Mouse (Mus musculus) CD4-positive, CD25-positive, alpha-beta regulatory T cell, adult 9 weeks (primary cell): ENCODE results near the gene Olfr1218. TPM values are rescaled to one million over a fixed set of nuclear protein-coding genes. Genes with fewer than 3 reads are reported as not detected.

ENCODE experiments used
- polyA plus RNA-seq: library from polyadenylated mRNA; unstranded; fragments of 100-300 nt; shearing (Covaris generic); gene quantifications from one replicate; pipeline ENCODE4 v1.2.1, GENCODE M21; 2017

Gene Olfr1218
- polyA plus RNA-seq = not detected

GRCm38 (mm10) chr2:89061087-89061486 is at the start of gene Olfr1218:
Gene Olfr1218, minus strand, starts transcription at chr2:89061187.

GRCm38 (mm10) chr2:89106735-89107134 is 45.7 kb upstream of the Olfr1218 start, which contains the start of gene Olfr1220:
Gene Olfr1220, minus strand, starts transcription at chr2:89106835.

GRCm38 (mm10) chr2:89083413-89083812 is 22.4 kb upstream of the Olfr1218 start, which contains the start of gene Olfr1219:
Gene Olfr1219, minus strand, starts transcription at chr2:89083513.

GRCm38 (mm10) chr2:89031965-89032364 is 29.0 kb downstream of the Olfr1218 start, which contains the start of gene Olfr1217:
Gene Olfr1217, minus strand, starts transcription at chr2:89032065.

GRCm38 (mm10) chr2:89018240-89018639 is 42.7 kb downstream of the Olfr1218 start, which contains the start of gene Olfr1216:
Gene Olfr1216, minus strand, starts transcription at chr2:89018340.

GRCm38 (mm10) chr2:89006873-89007272 is 54.1 kb downstream of the Olfr1218 start, which contains the start of gene Olfr1215:
Gene Olfr1215, minus strand, starts transcription at chr2:89006973.

Other genes with a start within 250 kb of the Olfr1218 start
- not detected for gene Olfr1202, start 246.7 kb downstream of the Olfr1218 start, polyA plus RNA-seq
- 0.04 TPM for gene Olfr1205, start 231.4 kb downstream of the Olfr1218 start, polyA plus RNA-seq
- not detected for gene Olfr1204, start 211.9 kb downstream of the Olfr1218 start, polyA plus RNA-seq
- gene Olfr1206, start 198.0 kb downstream of the Olfr1218 start, polyA plus RNA-seq = not detected
- gene Olfr1208, start 158.9 kb downstream of the Olfr1218 start, polyA plus RNA-seq = not detected
- gene Olfr1209, start 146.0 kb downstream of the Olfr1218 start, polyA plus RNA-seq = not detected
- gene Olfr1211, start 123.1 kb downstream of the Olfr1218 start, polyA plus RNA-seq = not detected
- gene Olfr1212, start 107.2 kb downstream of the Olfr1218 start, polyA plus RNA-seq = not detected
- gene Gm13762, start 80.9 kb downstream of the Olfr1218 start, polyA plus RNA-seq = not detected
- gene Olfr1214, start 68.5 kb downstream of the Olfr1218 start, polyA plus RNA-seq = not detected
- not detected for gene Olfr1215, start 54.2 kb downstream of the Olfr1218 start, polyA plus RNA-seq
- gene Olfr1216, start 42.8 kb downstream of the Olfr1218 start, polyA plus RNA-seq = not detected
- gene Olfr1217, start 29.1 kb downstream of the Olfr1218 start, polyA plus RNA-seq = 0.06 TPM
- gene Olfr1219, start 22.3 kb upstream of the Olfr1218 start, polyA plus RNA-seq = not detected
- not detected for gene Olfr1220, start 45.6 kb upstream of the Olfr1218 start, polyA plus RNA-seq
- gene Olfr1221, start 56.1 kb upstream of the Olfr1218 start, polyA plus RNA-seq = not detected
- gene Olfr1222, start 71.9 kb upstream of the Olfr1218 start, polyA plus RNA-seq = not detected
- not detected for gene Olfr1223, start 90.4 kb upstream of the Olfr1218 start, polyA plus RNA-seq
- gene Olfr1224-ps1, start 102.9 kb upstream of the Olfr1218 start, polyA plus RNA-seq = not detected
- not detected for gene Olfr1225, start 113.5 kb upstream of the Olfr1218 start, polyA plus RNA-seq
- not detected for gene Olfr1226, start 138.9 kb upstream of the Olfr1218 start, polyA plus RNA-seq
- not detected for gene Olfr1228, start 192.9 kb upstream of the Olfr1218 start, polyA plus RNA-seq
- gene Olfr1229, start 226.8 kb upstream of the Olfr1218 start, polyA plus RNA-seq = not detected
- not detected for gene Olfr1230, start 236.1 kb upstream of the Olfr1218 start, polyA plus RNA-seq
- not detected for gene Olfr1231, start 245.9 kb upstream of the Olfr1218 start, polyA plus RNA-seq